Mouse (Mus musculus) testis, adult 2 months (tissue): Measurements from ENCODE around the gene Cog1.

Experiments
- CTCF ChIP-seq: fragments of 200-500 bp; IDR thresholded peaks from 2 replicates; pipeline ENCODE4 v1.5.1; 2012; ENCODE audit warnings: low read depth, mild to moderate bottlenecking, inconsistent platforms, low read length, moderate library complexity; ENCODE audit not compliant: control insufficient read depth, insufficient read depth, insufficient replicate concordance
- POLR2A ChIP-seq: fragments of 200-500 bp; IDR thresholded peaks from 2 replicates; pipeline ENCODE4 v1.6.1; 2012; ENCODE audit warnings: low read depth, mild to moderate bottlenecking, inconsistent platforms, low read length, moderate library complexity; ENCODE audit not compliant: control insufficient read depth

- TF ChIP-seq POLR2A (no peak), CTCF (peak; percentile 99)
Measured at GRCm38 (mm10) chr11:113648152-113648551, 817 bp upstream of the Cog1 start.
